Mouse (Mus musculus) E14TG2a.4 (cell line): ENCODE measurements around the gene Nr1d1.

Experiments
- CTCF ChIP-seq: conservative IDR thresholded peaks from 2 replicates; pipeline ENCODE4 v1.5.1; 2014; ENCODE audit warnings: low read length
- NANOG ChIP-seq: IDR thresholded peaks from 2 replicates; pipeline ENCODE4 v1.6.1; 2014; ENCODE audit warnings: borderline replicate concordance, low read length, mixed read lengths
- POU5F1 ChIP-seq: IDR thresholded peaks from 2 replicates; pipeline ENCODE4 v1.6.1; 2014; ENCODE audit warnings: low read length, borderline replicate concordance

- TF ChIP-seq CTCF (no peak), NANOG (no peak), POU5F1 (no peak)
Observed at GRCm38 (mm10) chr11:98753264-98753663, 21.9 kb downstream of the Nr1d1 start.
